Mouse (Mus musculus) urinary bladder, adult 2 months (tissue): ENCODE data around the gene St6gal2. TPM values are rescaled to one million over a fixed set of nuclear protein-coding genes. Genes with fewer than 3 reads are reported as not detected.

Experiments
- DNase-seq: peaks from one replicate; pipeline ENCODE4 v3.0.0; 2022; ENCODE audit warnings: low spot score
- polyA plus RNA-seq: library from polyadenylated mRNA; depleted of rRNA; stranded (reverse); fragments of >200 nt; gene quantifications from 2 replicates; pipeline ENCODE4 v1.2.3, GENCODE M21; 2012; rRNA removed

The St6gal2 gene
- polyA plus RNA-seq = 0.73 and 0.93 TPM in 2 replicates

GRCm38 (mm10) chr17:55445250-55446184 lies at the start of gene St6gal2:
Gene St6gal2, plus strand, starts transcription at chr17:55445382.
- DNase-seq = no peak

- no peak for DNase-seq
These were observed 39.1 kb upstream of the St6gal2 start for GRCm38 (mm10) chr17:55406043-55406442.

- DNase-seq = no peak
These were observed 28.7 kb upstream of the St6gal2 start for GRCm38 (mm10) chr17:55416519-55416918.

- no peak for DNase-seq
These were observed 974 bp downstream of the St6gal2 start for GRCm38 (mm10) chr17:55446185-55446527.

GRCm38 (mm10) chr17:55446698-55447097 lies 1.5 kb downstream of the St6gal2 start:
- DNase-seq = no peak

- DNase-seq = no peak
These were observed 5.8 kb downstream of the St6gal2 start for GRCm38 (mm10) chr17:55450943-55451342.

GRCm38 (mm10) chr17:55454487-55454886 lies 9.3 kb downstream of the St6gal2 start:
- DNase-seq = no peak

GRCm38 (mm10) chr17:55460187-55460586 lies 15.0 kb downstream of the St6gal2 start:
- no peak for DNase-seq

GRCm38 (mm10) chr17:55467579-55467978 lies 22.4 kb downstream of the St6gal2 start:
- DNase-seq = no peak

GRCm38 (mm10) chr17:55468963-55469362 lies 23.8 kb downstream of the St6gal2 start:
- DNase-seq = no peak

GRCm38 (mm10) chr17:55475974-55476373 lies 30.8 kb downstream of the St6gal2 start:
- no peak for DNase-seq

GRCm38 (mm10) chr17:55477361-55477760 lies 32.2 kb downstream of the St6gal2 start:
- DNase-seq = no peak

GRCm38 (mm10) chr17:55479367-55479766 lies 34.2 kb downstream of the St6gal2 start:
- DNase-seq = no peak

- no peak for DNase-seq
These were observed 39.1 kb downstream of the St6gal2 start for GRCm38 (mm10) chr17:55484108-55484870.

- DNase-seq = no peak
These were observed 86.7 kb downstream of the St6gal2 start for GRCm38 (mm10) chr17:55531872-55532271.

- DNase-seq = no peak
These were observed 103.3 kb downstream of the St6gal2 start for GRCm38 (mm10) chr17:55548476-55548875.

GRCm38 (mm10) chr17:55561774-55562173 lies 116.6 kb downstream of the St6gal2 start:
- DNase-seq = no peak

Other genes starting within 250 kb of the St6gal2 start
- 0.01 TPM in 1 of 2 replicates, not detected in the other for gene Vmn2r118, start 179.8 kb downstream of the St6gal2 start, polyA plus RNA-seq